Comparison of ENCODE assay signal across 23 mouse cellular contexts in the genomic region with DNA sequence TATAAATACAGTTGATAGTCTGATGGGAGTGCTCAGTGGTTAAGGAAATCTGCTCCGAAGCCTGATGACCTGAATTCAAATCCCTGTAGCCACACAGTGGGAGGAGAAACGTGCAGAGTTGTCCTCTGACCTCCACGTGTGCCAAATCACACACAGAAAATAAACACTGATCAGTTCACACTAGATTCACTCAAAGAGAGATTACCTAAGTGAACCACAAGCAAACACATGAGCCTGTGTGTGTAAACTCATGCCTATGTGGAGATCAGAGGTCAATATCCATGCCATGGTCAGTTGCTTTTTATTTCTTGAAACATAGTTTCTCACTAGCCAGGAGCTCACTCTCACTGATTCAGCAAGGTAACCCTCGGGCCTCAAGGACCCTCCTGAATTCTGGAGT. TPM values are rescaled to one million over a fixed set of nuclear protein-coding genes. Genes with fewer than 3 reads are reported as not detected.
"Had no signal": no experiment of that assay in that cellular context is flagged by ENCODE, and none has a peak within 500 bp of the region (broad histone marks: within the 10 kb centered on the region; RNA-seq: fewer than 3 reads in every experiment).

No protein-coding gene starts in this region.

- H3K36me3 ChIP-seq: midbrain, embryonic 10.5 days; midbrain, embryonic 12.5 days; neural tube, embryonic 15.5 days had no signal

- H3K27me3 ChIP-seq: midbrain, embryonic 12.5 days; neural tube, embryonic 13.5 days; neural tube, embryonic 15.5 days had no signal

- H3K4me2 ChIP-seq: lung, embryonic 14.5 days; midbrain, embryonic 12.5 days; neural tube, embryonic 13.5 days; neural tube, embryonic 15.5 days had no signal

- ATAC-seq: midbrain, embryonic 16.5 days had no signal

- H3K4me1 ChIP-seq: midbrain, embryonic 12.5 days had no signal

- H3K4me3 ChIP-seq: midbrain, embryonic 10.5 days; midbrain, embryonic 12.5 days; myocyte; neural tube, embryonic 13.5 days; neural tube, embryonic 15.5 days had no signal

- DNase-seq: lung, embryonic 14.5 days; lung, postnatal 10 days; lung, postnatal 4 days; midbrain, embryonic 14.5 days; retina, postnatal 1 day; right cerebral cortex, adult 18-20 months; right cerebral cortex, postnatal 25 days; right cerebral cortex, postnatal 4 days; spleen, adult 18-20 months; thymus, adult 18-20 months; thymus, postnatal 14 days; thymus, postnatal 36 days had no signal

- H3K9ac ChIP-seq: lung, embryonic 14.5 days; midbrain, embryonic 12.5 days; neural tube, embryonic 13.5 days; neural tube, embryonic 15.5 days had no signal

- H3K9me3 ChIP-seq: midbrain, embryonic 10.5 days; midbrain, embryonic 12.5 days; neural tube, embryonic 13.5 days; neural tube, embryonic 15.5 days had no signal

- H3K27ac ChIP-seq: midbrain, embryonic 10.5 days; midbrain, embryonic 12.5 days; neural tube, embryonic 13.5 days; neural tube, embryonic 15.5 days had no signal

RNA-seq across cellular contexts. Expression of a gene that starts 9.5 kb away (rescaled TPM):
- total RNA-seq: megakaryocyte, adult 5-6 weeks; megakaryocyte-erythroid progenitor cell, adult 5-6 weeks had no signal
- polyA plus RNA-seq: small intestine, adult 2 months; stomach, embryonic 16.5 days; thymus, postnatal 0 days had no signal

RNA-seq across cellular contexts. Expression of a gene that starts 30.5 kb away (rescaled TPM):
- total RNA-seq: megakaryocyte, adult 5-6 weeks; megakaryocyte-erythroid progenitor cell, adult 5-6 weeks had no signal
